Mouse (Mus musculus): ENCODE measurements around the gene Rbpj. TPM values are rescaled to one million over a fixed set of nuclear protein-coding genes. Genes with fewer than 3 reads are reported as not detected.

The Rbpj gene
- 42.0 and 42.6 TPM in 2 replicates for polyA plus RNA-seq (2015; fragmentation: Nextera tagmentation; extraction: Ambion mirVana)

- Histone ChIP-seq H3K4me3 (no peak within 1 kb of the TSS), H3K27ac (no peak within 1 kb of the TSS), H3K4me2 (no peak within 1 kb of the TSS), H3K36me3 (no peaks in the 10 kb centered on the region), H3K27me3 (peaks cover 5% of the 10 kb centered on the region; the same call in 1 of the 2 replicates), H3K4me1 (peaks cover 18% of the 10 kb centered on the region), H3K9me3 (no peaks in the 10 kb centered on the region), H3K9ac (no peak within 1 kb of the TSS)
- WGBS: 86% methylated on average over 9 of the region's 9 CpGs
- ATAC-seq (ENCODE audit: insufficient number of reproducible peaks, insufficient read depth, low FRiP score, low TSS enrichment, low read depth): no peak
These were observed at the start of gene Rbpj for GRCm38 (mm10) chr5:53465883-53466282. Rbpj (plus strand) TSS chr5:53466152.

- Histone ChIP-seq H3K4me2 (no peak overlapping the region), H3K4me1 (no peaks in the 10 kb centered on the region), H3K9ac (no peak overlapping the region), H3K27me3 (no peaks in the 10 kb centered on the region), H3K9me3 (no peaks in the 10 kb centered on the region), H3K36me3 (no peaks in the 10 kb centered on the region), H3K4me3 (no peak overlapping the region), H3K27ac (no peak overlapping the region)
- ATAC-seq (ENCODE audit: insufficient number of reproducible peaks, insufficient read depth, low FRiP score, low TSS enrichment, low read depth): no peak
- WGBS: 70% methylated on average over 1 of the region's 1 CpGs
These were observed 45.2 kb upstream of the Rbpj start for GRCm38 (mm10) chr5:53420777-53421176.

GRCm38 (mm10) chr5:53421291-53421690 is 44.7 kb upstream of the Rbpj start:
- Histone ChIP-seq H3K4me2 (no peak overlapping the region), H3K4me1 (no peaks in the 10 kb centered on the region), H3K9me3 (no peaks in the 10 kb centered on the region), H3K9ac (no peak overlapping the region), H3K27me3 (no peaks in the 10 kb centered on the region), H3K27ac (no peak overlapping the region), H3K4me3 (no peak overlapping the region), H3K36me3 (no peaks in the 10 kb centered on the region)
- 79% methylated on average over 4 of the region's 4 CpGs for WGBS
- no peak for ATAC-seq (ENCODE audit: insufficient number of reproducible peaks, insufficient read depth, low FRiP score, low TSS enrichment, low read depth)

GRCm38 (mm10) chr5:53427411-53427810 is 38.5 kb upstream of the Rbpj start:
- Histone ChIP-seq H3K4me3 (no peak overlapping the region), H3K9ac (no peak overlapping the region), H3K36me3 (no peaks in the 10 kb centered on the region), H3K27ac (no peak overlapping the region), H3K27me3 (no peaks in the 10 kb centered on the region), H3K9me3 (no peaks in the 10 kb centered on the region), H3K4me2 (no peak overlapping the region), H3K4me1 (no peaks in the 10 kb centered on the region)
- WGBS: 80% methylated on average over 4 of the region's 4 CpGs
- ATAC-seq (ENCODE audit: insufficient number of reproducible peaks, insufficient read depth, low FRiP score, low TSS enrichment, low read depth): no peak

- WGBS: 79% methylated on average over 10 of the region's 10 CpGs
- Histone ChIP-seq H3K9ac (no peak overlapping the region), H3K4me3 (no peak overlapping the region)
These were observed 36.1 kb upstream of the Rbpj start for GRCm38 (mm10) chr5:53429683-53430477.

GRCm38 (mm10) chr5:53432451-53432850 is 33.5 kb upstream of the Rbpj start:
- H3K36me3 ChIP-seq: no peaks in the 10 kb centered on the region
- no peaks in the 10 kb centered on the region for H3K27me3 ChIP-seq
- no peak for ATAC-seq (ENCODE audit: insufficient number of reproducible peaks, insufficient read depth, low FRiP score, low TSS enrichment, low read depth)
- WGBS: 75% methylated on average over 4 of the region's 4 CpGs
- no peak overlapping the region for H3K4me2 ChIP-seq
- no peaks in the 10 kb centered on the region for H3K4me1 ChIP-seq
- H3K4me3 ChIP-seq: no peak overlapping the region
- H3K9me3 ChIP-seq: no peaks in the 10 kb centered on the region
- H3K27ac ChIP-seq: no peak overlapping the region
- H3K9ac ChIP-seq: no peak overlapping the region

More at GRCm38 (mm10) chr5:53429683-53430477, 36.1 kb upstream of the Rbpj start:
- ATAC-seq (ENCODE audit: insufficient number of reproducible peaks, insufficient read depth, low FRiP score, low TSS enrichment, low read depth): no peak
- H3K36me3 ChIP-seq: no peaks in the 10 kb centered on the region
- no peak overlapping the region for H3K27ac ChIP-seq
- H3K4me1 ChIP-seq: no peaks in the 10 kb centered on the region
- H3K4me2 ChIP-seq: no peak overlapping the region
- H3K9me3 ChIP-seq: no peaks in the 10 kb centered on the region
- no peaks in the 10 kb centered on the region for H3K27me3 ChIP-seq

GRCm38 (mm10) chr5:53436905-53437632 is 28.9 kb upstream of the Rbpj start:
- Histone ChIP-seq H3K4me2 (no peak overlapping the region), H3K4me3 (no peak overlapping the region), H3K36me3 (no peaks in the 10 kb centered on the region), H3K27ac (no peak overlapping the region), H3K9ac (no peak overlapping the region), H3K4me1 (no peaks in the 10 kb centered on the region), H3K9me3 (no peaks in the 10 kb centered on the region), H3K27me3 (no peaks in the 10 kb centered on the region)
- ATAC-seq (ENCODE audit: insufficient number of reproducible peaks, insufficient read depth, low FRiP score, low TSS enrichment, low read depth): no peak
- 90% methylated on average over 6 of the region's 6 CpGs for WGBS

- WGBS: 78% methylated on average over 4 of the region's 4 CpGs
- ATAC-seq (ENCODE audit: insufficient number of reproducible peaks, insufficient read depth, low FRiP score, low TSS enrichment, low read depth): no peak
- Histone ChIP-seq H3K4me2 (no peak overlapping the region), H3K9me3 (no peaks in the 10 kb centered on the region), H3K4me3 (no peak overlapping the region), H3K27me3 (no peaks in the 10 kb centered on the region), H3K9ac (no peak overlapping the region), H3K27ac (no peak overlapping the region), H3K36me3 (no peaks in the 10 kb centered on the region), H3K4me1 (no peaks in the 10 kb centered on the region)
These were observed 28.2 kb upstream of the Rbpj start for GRCm38 (mm10) chr5:53437767-53438166.

GRCm38 (mm10) chr5:53438268-53438667 is 27.7 kb upstream of the Rbpj start:
- WGBS: 62% methylated on average over 3 of the region's 3 CpGs
- H3K9ac ChIP-seq: no peak overlapping the region
- no peaks in the 10 kb centered on the region for H3K4me1 ChIP-seq
- H3K4me2 ChIP-seq: no peak overlapping the region
- ATAC-seq (ENCODE audit: insufficient number of reproducible peaks, insufficient read depth, low FRiP score, low TSS enrichment, low read depth): no peak
- no peak overlapping the region for H3K27ac ChIP-seq
- H3K27me3 ChIP-seq: no peaks in the 10 kb centered on the region
- H3K9me3 ChIP-seq: no peaks in the 10 kb centered on the region
- H3K4me3 ChIP-seq: no peak overlapping the region
- no peaks in the 10 kb centered on the region for H3K36me3 ChIP-seq

GRCm38 (mm10) chr5:53439655-53440054 is 26.3 kb upstream of the Rbpj start:
- ATAC-seq (ENCODE audit: insufficient number of reproducible peaks, insufficient read depth, low FRiP score, low TSS enrichment, low read depth): no peak
- Histone ChIP-seq H3K4me2 (no peak overlapping the region), H3K4me1 (0 out of 2 replicates have a peak, but pooled peaks cover 3% of the 10 kb centered on the region), H3K27me3 (no peaks in the 10 kb centered on the region), H3K9me3 (no peaks in the 10 kb centered on the region), H3K36me3 (no peaks in the 10 kb centered on the region), H3K4me3 (no peak overlapping the region), H3K9ac (no peak overlapping the region), H3K27ac (no peak overlapping the region)
- WGBS: 73% methylated on average over 3 of the region's 3 CpGs

- H3K27me3 ChIP-seq: no peaks in the 10 kb centered on the region
- 0 out of 2 replicates have a peak, but pooled peaks cover 3% of the 10 kb centered on the region for H3K4me1 ChIP-seq
- no peak overlapping the region for H3K27ac ChIP-seq
- no peak overlapping the region for H3K4me2 ChIP-seq
- no peaks in the 10 kb centered on the region for H3K36me3 ChIP-seq
- WGBS: 85% methylated on average over 5 of the region's 5 CpGs
- H3K9ac ChIP-seq: no peak overlapping the region
- no peak; the same call in 1 of the 2 replicates for ATAC-seq (ENCODE audit: insufficient number of reproducible peaks, insufficient read depth, low FRiP score, low TSS enrichment, low read depth)
- H3K9me3 ChIP-seq: no peaks in the 10 kb centered on the region
- no peak overlapping the region for H3K4me3 ChIP-seq
These were observed 21.9 kb upstream of the Rbpj start for GRCm38 (mm10) chr5:53444030-53444429.

- no peak overlapping the region for H3K27ac ChIP-seq
- ATAC-seq (ENCODE audit: insufficient number of reproducible peaks, insufficient read depth, low FRiP score, low TSS enrichment, low read depth): no peak
- H3K4me1 ChIP-seq: 0 out of 2 replicates have a peak, but pooled peaks cover 3% of the 10 kb centered on the region
- H3K4me3 ChIP-seq: no peak overlapping the region
- H3K4me2 ChIP-seq: no peak overlapping the region
- H3K9me3 ChIP-seq: no peaks in the 10 kb centered on the region
- WGBS: 60% methylated on average over 9 of the region's 9 CpGs
- H3K9ac ChIP-seq: no peak overlapping the region
- H3K36me3 ChIP-seq: no peaks in the 10 kb centered on the region
- no peaks in the 10 kb centered on the region for H3K27me3 ChIP-seq
These were observed 15.0 kb upstream of the Rbpj start for GRCm38 (mm10) chr5:53450945-53451344.
